Mouse (Mus musculus) hematopoietic stem cell, adult 5-6 weeks (primary cell): ENCODE data around the gene Wdr95. TPM values are rescaled to one million over a fixed set of nuclear protein-coding genes. Genes with fewer than 3 reads are reported as not detected.
A peak's percentile ranks its signal among the peaks of the same experiment; 100 is the strongest.

ENCODE experiments used
- ATAC-seq, 2 experiments: fragments of 125-278 bp in 1 of 2; replicated peaks in 1 of 2; 2 replicates each; pipeline ENCODE4 v1.8.0; 2016 to 2017; ENCODE audit warnings: inconsistent platforms in 2 of 2, mild to moderate bottlenecking in 2 of 2, moderate number of reproducible peaks in 2 of 2, low read depth in 1 of 2, moderate TSS enrichment in 1 of 2; ENCODE audit not compliant: low FRiP score in 2 of 2, poor library complexity in 2 of 2, severe bottlenecking in 2 of 2, insufficient read depth in 1 of 2, low TSS enrichment in 1 of 2
- total RNA-seq: library from RNA; stranded (forward); fragments of 172-1452, 232-1000 nt; gene quantifications from 2 replicates; pipeline ENCODE4 v1.2.3, GENCODE M21; 2017

Wdr95 gene
- total RNA-seq, 1 experiment from 2014 or later, result not detected

- peak; percentile 96 for ATAC-seq
These were observed 107.8 kb downstream of the Wdr95 start, which contains the start of gene Hsph1 for GRCm38 (mm10) chr5:149636075-149636920. TSS of gene Hsph1 (minus strand) at chr5:149636376.

- ATAC-seq, result no peak
These were observed 108.8 kb downstream of the Wdr95 start for GRCm38 (mm10) chr5:149637306-149637705.

- no peak for ATAC-seq
These were observed 112.9 kb downstream of the Wdr95 start for GRCm38 (mm10) chr5:149641277-149641892.

GRCm38 (mm10) chr5:149642366-149642765 is 113.9 kb downstream of the Wdr95 start:
- ATAC-seq, result no peak

- no peak for ATAC-seq
These were observed 114.5 kb downstream of the Wdr95 start for GRCm38 (mm10) chr5:149642783-149643509.

- 0 out of 4 replicates have a peak, but pooled peaks of 1 of the 2 experiments have one; percentile 12 for ATAC-seq
These were observed 119.1 kb downstream of the Wdr95 start for GRCm38 (mm10) chr5:149647367-149648115.

GRCm38 (mm10) chr5:149648196-149648595 is 119.7 kb downstream of the Wdr95 start:
- ATAC-seq, result 0 out of 4 replicates have a peak, but pooled peaks have one; percentile 18 to 21

- ATAC-seq, result peak in 1 of 2 experiments; percentile 65; a peak in 1 of 4 replicates
These were observed 120.5 kb downstream of the Wdr95 start for GRCm38 (mm10) chr5:149648895-149649406.

GRCm38 (mm10) chr5:149649499-149650178 is 121.2 kb downstream of the Wdr95 start:
- ATAC-seq, result no peak

- ATAC-seq, result no peak
These were observed 121.7 kb downstream of the Wdr95 start for GRCm38 (mm10) chr5:149650179-149650553.

GRCm38 (mm10) chr5:149655636-149656035 is 127.2 kb downstream of the Wdr95 start:
- no peak for ATAC-seq

- ATAC-seq, result no peak
These were observed 129.5 kb downstream of the Wdr95 start for GRCm38 (mm10) chr5:149658022-149658421.

- ATAC-seq, result no peak
These were observed 130.4 kb downstream of the Wdr95 start for GRCm38 (mm10) chr5:149658741-149659413.

- no peak; a peak in 1 of 4 replicates for ATAC-seq
These were observed 130.9 kb downstream of the Wdr95 start for GRCm38 (mm10) chr5:149659414-149659780.

- ATAC-seq, result no peak
These were observed 132.9 kb downstream of the Wdr95 start for GRCm38 (mm10) chr5:149661428-149661827.
